ENCODE assay signal across 8 mouse cellular contexts in genomic region chr1:88699401-88699800, GRCm38 (mm10). TPM values are rescaled to one million over a fixed set of nuclear protein-coding genes. Genes with fewer than 3 reads are reported as not detected.
A peak's percentile ranks its signal among the peaks of the same experiment; 100 is the strongest.
DNase-seq lines count a peak whose midpoint lies in the region; ATAC-seq and TF ChIP-seq lines count a peak whose summit lies in the region.

No protein-coding gene starts in this region.

- H3K9me3 ChIP-seq in forebrain, embryonic 10.5 days = no peaks in the 10 kb centered on the region
- H3K9me3 ChIP-seq in hindbrain, embryonic 13.5 days = no peaks in the 10 kb centered on the region
- H3K9me3 ChIP-seq in liver, embryonic 14.5 days (ENCODE audit: control insufficient read depth, low read length) = no peaks in the 10 kb centered on the region
- H3K9me3 ChIP-seq in neural tube, embryonic 13.5 days = no peaks in the 10 kb centered on the region

- peak overlapping the region; percentile 72 for H3K4me2 ChIP-seq in hindbrain, embryonic 13.5 days
- H3K4me2 ChIP-seq in liver, embryonic 14.5 days (ENCODE audit: low read depth) = peak overlapping the region; percentile 15; the same call in 1 of the 2 replicates
- peak overlapping the region; percentile 73 for H3K4me2 ChIP-seq in neural tube, embryonic 13.5 days

- H3K36me3 ChIP-seq in forebrain, embryonic 10.5 days (replicated peaks) = peaks cover 28% of the 10 kb centered on the region
- H3K36me3 ChIP-seq in hindbrain, embryonic 13.5 days = peaks cover 18% of the 10 kb centered on the region
- no peaks in the 10 kb centered on the region for H3K36me3 ChIP-seq in liver, embryonic 14.5 days (replicated peaks; ENCODE audit: control insufficient read depth, insufficient read depth, low read depth)
- H3K36me3 ChIP-seq in neural tube, embryonic 13.5 days = peaks cover 20% of the 10 kb centered on the region

- WGBS in forebrain, embryonic 10.5 days = 14% methylated on average over 5 of the region's 5 CpGs
- WGBS in hindbrain, embryonic 13.5 days = 3% methylated on average over 5 of the region's 5 CpGs
- 27% methylated on average over 5 of the region's 5 CpGs for WGBS in liver, embryonic 14.5 days (ENCODE audit: insufficient replicate concordance)
- 6% methylated on average over 5 of the region's 5 CpGs for WGBS in neural tube, embryonic 13.5 days

- peaks cover 19% of the 10 kb centered on the region for H3K27me3 ChIP-seq in forebrain, embryonic 10.5 days (ENCODE audit: poor library complexity, severe bottlenecking)
- H3K27me3 ChIP-seq in hindbrain, embryonic 13.5 days = 0 out of 2 replicates have a peak, but pooled peaks cover 5% of the 10 kb centered on the region
- H3K27me3 ChIP-seq in liver, embryonic 14.5 days (ENCODE audit: control insufficient read depth, insufficient read depth, low read length) = peaks cover 41% of the 10 kb centered on the region
- no peaks in the 10 kb centered on the region for H3K27me3 ChIP-seq in neural tube, embryonic 13.5 days

- peak overlapping the region; percentile 95 for H3K4me3 ChIP-seq in forebrain, embryonic 10.5 days
- H3K4me3 ChIP-seq in hindbrain, embryonic 13.5 days = peak overlapping the region; percentile 96
- H3K4me3 ChIP-seq in liver, embryonic 14.5 days (ENCODE audit: insufficient read depth in 1 of 2, low read depth in 2 of 2, low read length in 2 of 2) = no peak overlapping the region
- peak overlapping the region; percentile 94 for H3K4me3 ChIP-seq in neural tube, embryonic 13.5 days

- H3K9ac ChIP-seq in hindbrain, embryonic 13.5 days = peak overlapping the region; percentile 99
- H3K9ac ChIP-seq in liver, embryonic 14.5 days (replicated peaks) = no peak overlapping the region
- peak overlapping the region; percentile 91 for H3K9ac ChIP-seq in neural tube, embryonic 13.5 days

- DNase-seq in adrenal gland, postnatal 10 days = peak; percentile 41
- no peak for DNase-seq in adrenal gland, postnatal 4 days (ENCODE audit: low spot score in 2 of 2)
- peak; percentile 74 for DNase-seq in CD4-positive, CD25-positive, alpha-beta regulatory T cell, adult 2 months (ENCODE audit: low read depth, low spot score)
- DNase-seq in forebrain, embryonic 10.5 days (ENCODE audit: extremely low spot score, low spot score) = peak; percentile 64
- DNase-seq in liver, embryonic 14.5 days (ENCODE audit: low read depth in 3 of 3, low spot score in 3 of 3) = no peak
- DNase-seq in frontal cortex, postnatal 36 days (ENCODE audit: low spot score in 2 of 2) = no peak

- ATAC-seq in hindbrain, embryonic 13.5 days (ENCODE audit: low FRiP score) = no peak
- ATAC-seq in liver, embryonic 14.5 days (ENCODE audit: insufficient read depth) = no peak
- no peak for ATAC-seq in neural tube, embryonic 13.5 days (ENCODE audit: low read depth)

- H3K4me1 ChIP-seq in forebrain, embryonic 10.5 days = peaks cover 52% of the 10 kb centered on the region
- H3K4me1 ChIP-seq in hindbrain, embryonic 13.5 days (replicated peaks) = peaks cover 27% of the 10 kb centered on the region
- H3K4me1 ChIP-seq in liver, embryonic 14.5 days (replicated peaks; ENCODE audit: control insufficient read depth in 2 of 2, insufficient read depth in 2 of 2, low read length in 1 of 2) = no peaks in the 10 kb centered on the region
- H3K4me1 ChIP-seq in neural tube, embryonic 13.5 days (replicated peaks) = peaks cover 22% of the 10 kb centered on the region

- TF ChIP-seq CTCF in liver, embryonic 14.5 days (IDR thresholded peaks at IDR 0.05; ENCODE audit: low read depth) = no peak

- TF ChIP-seq EP300 in liver, embryonic 14.5 days (IDR thresholded peaks at IDR 0.05; ENCODE audit: low read depth) = no peak

- H3K27ac ChIP-seq in forebrain, embryonic 10.5 days = peak overlapping the region; percentile 99
- H3K27ac ChIP-seq in hindbrain, embryonic 13.5 days = peak overlapping the region; percentile 98
- H3K27ac ChIP-seq in liver, embryonic 14.5 days = no peak overlapping the region
- peak overlapping the region; percentile 99 for H3K27ac ChIP-seq in neural tube, embryonic 13.5 days (replicated peaks)

RNA-seq across cellular contexts. Expression of gene Arl4c, which starts 2.6 kb away (rescaled TPM):
- total RNA-seq in adrenal gland, postnatal 10 days (2021) = 10 to 100 TPM; 12.5 to 14.9 TPM
- 10 to 100 TPM; 19.0 to 24.8 TPM for total RNA-seq in adrenal gland, postnatal 4 days (2021)
- polyA plus RNA-seq in forebrain, embryonic 10.5 days (2016; fragmentation: Nextera tagmentation; extraction: Ambion mirVana) = 21.8 and 22.3 TPM in 2 replicates
- polyA plus RNA-seq in hindbrain, embryonic 13.5 days (2015; fragmentation: Nextera tagmentation; extraction: Ambion mirVana) = 41.3 and 42.8 TPM in 2 replicates
- 0.57 and 0.76 TPM in 2 replicates for polyA plus RNA-seq in liver, embryonic 14.5 days (2012; rRNA removed)
- polyA plus RNA-seq in liver, embryonic 14.5 days (2014; fragmentation: Nextera tagmentation; extraction: Ambion mirVana) = 0.27 and 0.56 TPM in 2 replicates
- 38.3 and 39.2 TPM in 2 replicates for polyA plus RNA-seq in neural tube, embryonic 13.5 days (2015; fragmentation: Nextera tagmentation; extraction: Ambion mirVana)

Comparison
In these comparisons a context has a peak if more than half of its experiments do, and no peak if none do; other contexts are left out.
1. DNase-seq: peak in adrenal gland, postnatal 10 days (single experiment), CD4-positive, CD25-positive, alpha-beta regulatory T cell, adult 2 months (single experiment) and forebrain, embryonic 10.5 days (single experiment); none in adrenal gland, postnatal 4 days (0 of 2), liver, embryonic 14.5 days (0 of 3) and frontal cortex, postnatal 36 days (0 of 2).
2. H3K4me3 ChIP-seq: peak in forebrain, embryonic 10.5 days (single experiment), hindbrain, embryonic 13.5 days (single experiment) and neural tube, embryonic 13.5 days (single experiment); none in liver, embryonic 14.5 days (0 of 2).
3. H3K4me2 ChIP-seq: peak in every context shown above with its lines; median percentile 73 in neural tube, embryonic 13.5 days; 72 in hindbrain, embryonic 13.5 days; 15 in liver, embryonic 14.5 days.
4. RNA of gene Arl4c, which starts 2.6 kb away (polyA plus RNA-seq): 41.3 to 42.8 TPM in hindbrain, embryonic 13.5 days, 38.3 to 39.2 TPM in neural tube, embryonic 13.5 days and 21.8 to 22.3 TPM in forebrain, embryonic 10.5 days; 0.27 to 0.76 TPM in liver, embryonic 14.5 days; every median in the first group is over 10 times any median in the second.